In genomic region chr7:98120325-98120724, GRCm38 (mm10) we compare ENCODE assay signal across 8 mouse cellular contexts. TPM values are rescaled to one million over a fixed set of nuclear protein-coding genes. Genes with fewer than 3 reads are reported as not detected.
DNase-seq lines count a peak whose midpoint lies in the region; ATAC-seq and TF ChIP-seq lines count a peak whose summit lies in the region.

No protein-coding gene starts in this region.

- no peaks in the 10 kb centered on the region for H3K27me3 ChIP-seq in embryonic facial prominence, embryonic 14.5 days (replicated peaks; ENCODE audit: control insufficient read depth, insufficient read depth, low read length)
- no peaks in the 10 kb centered on the region for H3K27me3 ChIP-seq in heart, embryonic 14.5 days (ENCODE audit: control insufficient read depth, insufficient read depth, low read length)
- H3K27me3 ChIP-seq in liver, embryonic 14.5 days (ENCODE audit: control insufficient read depth, insufficient read depth, low read length) = no peaks in the 10 kb centered on the region
- H3K27me3 ChIP-seq in neural tube, embryonic 12.5 days (replicated peaks) = no peaks in the 10 kb centered on the region

- H3K36me3 ChIP-seq in embryonic facial prominence, embryonic 14.5 days (ENCODE audit: control insufficient read depth, insufficient read depth, low read length) = no peaks in the 10 kb centered on the region
- H3K36me3 ChIP-seq in heart, embryonic 14.5 days (ENCODE audit: control insufficient read depth, insufficient read depth, low read length) = no peaks in the 10 kb centered on the region
- H3K36me3 ChIP-seq in liver, embryonic 14.5 days (replicated peaks; ENCODE audit: control insufficient read depth, insufficient read depth, low read depth) = peaks cover 11% of the 10 kb centered on the region
- no peaks in the 10 kb centered on the region for H3K36me3 ChIP-seq in neural tube, embryonic 12.5 days

- peak overlapping the region; percentile 56 for H3K4me2 ChIP-seq in embryonic facial prominence, embryonic 14.5 days (ENCODE audit: low read depth, low read length)
- peak overlapping the region; percentile 64 for H3K4me2 ChIP-seq in heart, embryonic 14.5 days (ENCODE audit: low read length)
- H3K4me2 ChIP-seq in liver, embryonic 14.5 days (ENCODE audit: low read depth) = no peak overlapping the region
- peak overlapping the region; percentile 54 for H3K4me2 ChIP-seq in neural tube, embryonic 12.5 days (replicated peaks)

- no peaks in the 10 kb centered on the region for H3K9me3 ChIP-seq in embryonic facial prominence, embryonic 14.5 days (ENCODE audit: control insufficient read depth, low read length)
- H3K9me3 ChIP-seq in heart, embryonic 14.5 days (ENCODE audit: control insufficient read depth, low read length) = no peaks in the 10 kb centered on the region
- no peaks in the 10 kb centered on the region for H3K9me3 ChIP-seq in liver, embryonic 14.5 days (ENCODE audit: control insufficient read depth, low read length)
- no peaks in the 10 kb centered on the region for H3K9me3 ChIP-seq in neural tube, embryonic 12.5 days

- peak overlapping the region; percentile 34; the same call in 1 of the 2 replicates for H3K9ac ChIP-seq in embryonic facial prominence, embryonic 14.5 days (ENCODE audit: low read depth, low read length)
- H3K9ac ChIP-seq in heart, embryonic 14.5 days (ENCODE audit: low read length) = peak overlapping the region; percentile 61; the same call in 1 of the 2 replicates
- no peak overlapping the region for H3K9ac ChIP-seq in liver, embryonic 14.5 days (replicated peaks)
- H3K9ac ChIP-seq in neural tube, embryonic 12.5 days = no peak overlapping the region

- no peak for TF ChIP-seq EP300 in liver, embryonic 14.5 days (IDR thresholded peaks at IDR 0.05; ENCODE audit: low read depth)

- 14% methylated on average over 7 of the region's 7 CpGs for WGBS in embryonic facial prominence, embryonic 14.5 days
- 12% methylated on average over 7 of the region's 7 CpGs for WGBS in heart, embryonic 14.5 days
- WGBS in liver, embryonic 14.5 days (ENCODE audit: insufficient replicate concordance) = 8% methylated on average over 7 of the region's 7 CpGs
- 13% methylated on average over 7 of the region's 7 CpGs for WGBS in neural tube, embryonic 12.5 days

- peaks cover 4% of the 10 kb centered on the region; the same call in 1 of the 2 replicates for H3K4me1 ChIP-seq in embryonic facial prominence, embryonic 14.5 days (ENCODE audit: control insufficient read depth, insufficient read depth, low read length)
- H3K4me1 ChIP-seq in heart, embryonic 14.5 days (ENCODE audit: control insufficient read depth in 2 of 2, insufficient read depth in 2 of 2, low read length in 2 of 2) = peaks cover 8 to 21% of the 10 kb centered on the region in 2 experiments
- peaks cover 0 to 7% of the 10 kb centered on the region in 2 experiments; a peak in 2 of 4 replicates for H3K4me1 ChIP-seq in liver, embryonic 14.5 days (replicated peaks; ENCODE audit: control insufficient read depth in 2 of 2, insufficient read depth in 2 of 2, low read length in 1 of 2)
- H3K4me1 ChIP-seq in neural tube, embryonic 12.5 days = no peaks in the 10 kb centered on the region; the same call in 1 of the 2 replicates

- peak; percentile 88 for ATAC-seq in embryonic facial prominence, embryonic 14.5 days (ENCODE audit: low read depth)
- ATAC-seq in heart, embryonic 14.5 days (ENCODE audit: insufficient number of reproducible peaks, insufficient read depth, low FRiP score, low read depth) = peak; percentile 25; the same call in 1 of the 2 replicates
- ATAC-seq in liver, embryonic 14.5 days (ENCODE audit: insufficient read depth) = peak; percentile 41
- ATAC-seq in neural tube, embryonic 12.5 days (ENCODE audit: low FRiP score, low read depth) = peak; percentile 67

- peak; percentile 88 for DNase-seq in CD4-positive, CD25-positive, alpha-beta regulatory T cell, adult 2 months (ENCODE audit: low read depth, low spot score)
- DNase-seq in adrenal gland, postnatal 4 days (ENCODE audit: low spot score in 2 of 2) = peak; percentile 45 to 57
- DNase-seq in embryonic facial prominence, embryonic 14.5 days (ENCODE audit: low spot score) = peak; percentile 65
- DNase-seq in kidney, postnatal 10 days = peak; percentile 86
- peak in 2 of 3 experiments; percentile 27 to 37 for DNase-seq in liver, embryonic 14.5 days (ENCODE audit: low read depth in 3 of 3, low spot score in 3 of 3)
- peak; percentile 86 for DNase-seq in testis, postnatal 10 days (ENCODE audit: low spot score)

- TF ChIP-seq CTCF in liver, embryonic 14.5 days (IDR thresholded peaks at IDR 0.05; ENCODE audit: low read depth) = peak; percentile 89

- peak overlapping the region; percentile 26 for H3K4me3 ChIP-seq in embryonic facial prominence, embryonic 14.5 days (ENCODE audit: low read depth, low read length)
- 0 out of 4 replicates have a peak overlapping the region, but pooled peaks of 1 of the 2 experiments have one; percentile 12 for H3K4me3 ChIP-seq in heart, embryonic 14.5 days (ENCODE audit: control insufficient read depth in 1 of 2, insufficient read depth in 1 of 2, low read depth in 1 of 2, low read length in 2 of 2)
- H3K4me3 ChIP-seq in liver, embryonic 14.5 days (ENCODE audit: insufficient read depth in 1 of 2, low read depth in 2 of 2, low read length in 2 of 2) = peak overlapping the region in 1 of 2 experiments; percentile 45; a peak in 1 of 4 replicates
- peak overlapping the region; percentile 19; the same call in 1 of the 2 replicates for H3K4me3 ChIP-seq in neural tube, embryonic 12.5 days

- no peak overlapping the region for H3K27ac ChIP-seq in embryonic facial prominence, embryonic 14.5 days (replicated peaks; ENCODE audit: low read depth, low read length)
- no peak overlapping the region for H3K27ac ChIP-seq in heart, embryonic 14.5 days (replicated peaks in 1 of 2; ENCODE audit: control insufficient read depth in 1 of 2, insufficient read depth in 1 of 2, low read depth in 2 of 2, low read length in 2 of 2)
- no peak overlapping the region for H3K27ac ChIP-seq in liver, embryonic 14.5 days
- H3K27ac ChIP-seq in neural tube, embryonic 12.5 days = no peak overlapping the region

RNA-seq across cellular contexts. Expression of gene Myo7a, which starts 1.0 kb away (rescaled TPM):
- total RNA-seq in adrenal gland, postnatal 4 days (2021) = 100 to 1,000 TPM; 132 to 153 TPM
- 9.2 and 10.1 TPM in 2 replicates for polyA plus RNA-seq in embryonic facial prominence, embryonic 14.5 days (2014; fragmentation: Nextera tagmentation; extraction: Ambion mirVana)
- 5.3 and 7.6 TPM in 2 replicates for polyA plus RNA-seq in heart, embryonic 14.5 days (2014; fragmentation: Nextera tagmentation; extraction: Ambion mirVana)
- polyA plus RNA-seq in liver, embryonic 14.5 days (2012; rRNA removed) = 10.3 and 10.4 TPM in 2 replicates
- polyA plus RNA-seq in liver, embryonic 14.5 days (2014; fragmentation: Nextera tagmentation; extraction: Ambion mirVana) = 6.6 and 7.3 TPM in 2 replicates
- polyA plus RNA-seq in neural tube, embryonic 12.5 days (2016; fragmentation: Nextera tagmentation; extraction: Ambion mirVana) = 15.1 and 15.8 TPM in 2 replicates

RNA-seq across cellular contexts. Expression of gene Omp, which starts 25.0 kb away (rescaled TPM):
- 1 to 10 TPM in 1 of 2 experiments, under 1 TPM in 1; 0.79 to 1.3 TPM for total RNA-seq in adrenal gland, postnatal 4 days (2021)
- 2.7 and 4.8 TPM in 2 replicates for polyA plus RNA-seq in embryonic facial prominence, embryonic 14.5 days (2014; fragmentation: Nextera tagmentation; extraction: Ambion mirVana)
- 0.09 TPM in 2 replicates for polyA plus RNA-seq in heart, embryonic 14.5 days (2014; fragmentation: Nextera tagmentation; extraction: Ambion mirVana)
- 0.61 and 0.63 TPM in 2 replicates for polyA plus RNA-seq in liver, embryonic 14.5 days (2012; rRNA removed)
- polyA plus RNA-seq in liver, embryonic 14.5 days (2014; fragmentation: Nextera tagmentation; extraction: Ambion mirVana) = 0.24 and 0.44 TPM in 2 replicates
- polyA plus RNA-seq in neural tube, embryonic 12.5 days (2016; fragmentation: Nextera tagmentation; extraction: Ambion mirVana) = 0.45 and 0.68 TPM in 2 replicates

RNA-seq across cellular contexts. Expression of gene Capn5, which starts 57.7 kb away (rescaled TPM):
- 10 to 100 TPM; 15.6 to 18.7 TPM for total RNA-seq in adrenal gland, postnatal 4 days (2021)
- polyA plus RNA-seq in embryonic facial prominence, embryonic 14.5 days (2014; fragmentation: Nextera tagmentation; extraction: Ambion mirVana) = 5.0 and 6.0 TPM in 2 replicates
- 1.8 and 2.5 TPM in 2 replicates for polyA plus RNA-seq in heart, embryonic 14.5 days (2014; fragmentation: Nextera tagmentation; extraction: Ambion mirVana)
- 13.1 and 13.2 TPM in 2 replicates for polyA plus RNA-seq in liver, embryonic 14.5 days (2012; rRNA removed)
- polyA plus RNA-seq in liver, embryonic 14.5 days (2014; fragmentation: Nextera tagmentation; extraction: Ambion mirVana) = 8.9 and 9.8 TPM in 2 replicates
- 13.9 and 16.0 TPM in 2 replicates for polyA plus RNA-seq in neural tube, embryonic 12.5 days (2016; fragmentation: Nextera tagmentation; extraction: Ambion mirVana)

Comparison
In these comparisons a context has a peak if more than half of its experiments do, and no peak if none do; other contexts are left out.
1. DNase-seq: peak in every context shown above with its lines; median percentile 88 in CD4-positive, CD25-positive, alpha-beta regulatory T cell, adult 2 months; 86 in kidney, postnatal 10 days; 86 in testis, postnatal 10 days; 65 in embryonic facial prominence, embryonic 14.5 days; 51 in adrenal gland, postnatal 4 days; 32 in liver, embryonic 14.5 days.
2. ATAC-seq: peak in every context shown above with its lines; median percentile 88 in embryonic facial prominence, embryonic 14.5 days; 67 in neural tube, embryonic 12.5 days; 41 in liver, embryonic 14.5 days; 25 in heart, embryonic 14.5 days.
3. H3K9ac ChIP-seq: peak in embryonic facial prominence, embryonic 14.5 days (single experiment) and heart, embryonic 14.5 days (single experiment); none in liver, embryonic 14.5 days (single experiment) and neural tube, embryonic 12.5 days (single experiment).